Mouse (Mus musculus) kidney, adult 2 months (tissue): Measurements from ENCODE around the gene Rnf144b.

ENCODE experiments used
- CTCF ChIP-seq: fragments of 200-500 bp; conservative IDR thresholded peaks from 2 replicates; pipeline ENCODE4 v1.5.1; 2011; ENCODE audit warnings: low read depth, mild to moderate bottlenecking, control low read depth, low read length, moderate library complexity, mixed read lengths; ENCODE audit not compliant: insufficient read depth, insufficient read length
- POLR2A ChIP-seq: fragments of 200-500 bp; IDR thresholded peaks from one replicate; pipeline ENCODE4 v1.6.1; 2011; ENCODE audit warnings: low read depth, low read length, control low read depth

DNA sequence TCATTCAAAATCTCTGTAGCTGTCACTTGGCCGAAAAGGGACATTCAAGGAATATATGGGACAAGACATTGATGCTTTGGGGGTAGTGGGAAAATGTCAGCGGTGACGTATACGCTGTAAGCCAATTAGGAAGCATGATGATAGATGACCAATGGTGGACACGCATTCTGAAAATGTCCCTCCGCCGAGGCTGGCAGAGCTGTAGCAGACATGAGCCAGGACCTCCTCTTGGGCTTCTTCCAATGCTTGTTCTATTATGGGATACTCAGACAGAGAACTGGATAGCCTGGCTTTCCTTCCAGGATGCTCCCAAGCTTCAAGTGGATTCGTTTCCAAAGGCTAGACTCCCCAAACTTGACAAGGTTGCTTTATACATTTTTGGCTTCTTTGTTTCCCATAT lies 141.9 kb downstream of the Rnf144b start:
- no peak for TF ChIP-seq CTCF
- no peak for TF ChIP-seq POLR2A
